Mouse (Mus musculus) erythroblast, adult 5-6 weeks (primary cell): Measurements from ENCODE around the gene Dnajc3. TPM values are rescaled to one million over a fixed set of nuclear protein-coding genes. Genes with fewer than 3 reads are reported as not detected.

ENCODE experiments used
- ATAC-seq: replicated peaks from 2 replicates; pipeline ENCODE4 v1.8.0; 2016; ENCODE audit warnings: moderate number of reproducible peaks, mild to moderate bottlenecking, moderate TSS enrichment, inconsistent platforms; ENCODE audit not compliant: poor library complexity, low FRiP score, severe bottlenecking
- total RNA-seq, 2 experiments: library from RNA; stranded (forward) in 1 of 2; stranded (reverse) in 1 of 2; fragments of 150-400 nt in 1 of 2; fragments of 200-764, 138-1000 nt in 1 of 2; gene quantifications; 2 replicates each; pipeline versions ENCODE4 v1.2.3 to v1.2.4; 2015 to 2017; ENCODE audit warnings: low replicate concordance in 2 of 2

Dnajc3 gene
- total RNA-seq (2015; ENCODE audit: low replicate concordance), result 11.7 and 16.9 TPM in 2 replicates
- total RNA-seq (2017; ENCODE audit: low replicate concordance), result 25.9 and 29.4 TPM in 2 replicates

GRCm38 (mm10) chr14:118937533-118938492 is at the start of gene Dnajc3:
Gene Dnajc3, plus strand, starts transcription at chr14:118937976.
- ATAC-seq, result peak; percentile 98

- no peak for ATAC-seq
These were observed 47.7 kb upstream of the Dnajc3 start for GRCm38 (mm10) chr14:118890101-118890500.

GRCm38 (mm10) chr14:118895228-118895627 is 42.5 kb upstream of the Dnajc3 start:
- no peak for ATAC-seq

GRCm38 (mm10) chr14:118895655-118896054 is 42.1 kb upstream of the Dnajc3 start:
- ATAC-seq, result no peak

- ATAC-seq, result no peak
These were observed 37.8 kb upstream of the Dnajc3 start for GRCm38 (mm10) chr14:118899940-118900339.

- ATAC-seq, result no peak
These were observed 36.9 kb upstream of the Dnajc3 start for GRCm38 (mm10) chr14:118900911-118901310.

- ATAC-seq, result no peak
These were observed 34.4 kb upstream of the Dnajc3 start for GRCm38 (mm10) chr14:118903397-118903796.

GRCm38 (mm10) chr14:118903867-118904562 is 33.8 kb upstream of the Dnajc3 start:
- ATAC-seq, result no peak

- ATAC-seq, result no peak
These were observed 30.2 kb upstream of the Dnajc3 start for GRCm38 (mm10) chr14:118907592-118907991.

GRCm38 (mm10) chr14:118909872-118910271 is 27.9 kb upstream of the Dnajc3 start:
- no peak for ATAC-seq

GRCm38 (mm10) chr14:118910332-118911222 is 27.2 kb upstream of the Dnajc3 start:
- peak; percentile 70 for ATAC-seq

- no peak for ATAC-seq
These were observed 26.3 kb upstream of the Dnajc3 start for GRCm38 (mm10) chr14:118911521-118911920.

- no peak for ATAC-seq
These were observed 24.1 kb upstream of the Dnajc3 start for GRCm38 (mm10) chr14:118913651-118914050.

GRCm38 (mm10) chr14:118919025-118919424 is 18.8 kb upstream of the Dnajc3 start:
- ATAC-seq, result no peak

GRCm38 (mm10) chr14:118920654-118921053 is 17.1 kb upstream of the Dnajc3 start:
- ATAC-seq, result no peak

GRCm38 (mm10) chr14:118922251-118922650 is 15.5 kb upstream of the Dnajc3 start:
- ATAC-seq, result no peak

- ATAC-seq, result no peak
These were observed 15.1 kb upstream of the Dnajc3 start for GRCm38 (mm10) chr14:118922667-118923184.

- no peak for ATAC-seq
These were observed 12.8 kb upstream of the Dnajc3 start, which contains the start of gene Dzip1 for GRCm38 (mm10) chr14:118924673-118925615. Gene Dzip1, minus strand, starts transcription at chr14:118925460.
